Comparison of ENCODE assay signal across 8 mouse cellular contexts in genomic region chr13:67754333-67755306, GRCm38 (mm10). TPM values are rescaled to one million over a fixed set of nuclear protein-coding genes. Genes with fewer than 3 reads are reported as not detected.
DNase-seq lines count a peak whose midpoint lies in the region; ATAC-seq and TF ChIP-seq lines count a peak whose summit lies in the region.

TSS of gene Zfp85 (minus strand) at chr13:67755228.

- H3K4me1 ChIP-seq in hindbrain, embryonic 12.5 days = peaks cover 4% of the 10 kb centered on the region

- POLR2A ChIA-PET in Patski (lab: Charles Lee) = no interaction called here

- 7% methylated on average over 24 of the region's 24 CpGs for WGBS in hindbrain, embryonic 12.5 days

- in situ Hi-C loops in Patski (cut with MboI; ENCODE audit: low pct_unique_long_range_greater_than_20kb) = no loop called here

- no peak for DNase-seq in Patski (ENCODE audit: low read depth, low spot score)
- DNase-seq in cerebellum, postnatal 14 days = peak; percentile 74 to 76
- DNase-seq in frontal cortex, postnatal 10 days (ENCODE audit: low spot score in 2 of 2) = peak; percentile 21 to 59
- peak; percentile 54 to 66 for DNase-seq in layer of hippocampus, postnatal 14 days (ENCODE audit: low spot score in 2 of 2)
- peak; percentile 77 for DNase-seq in lung, postnatal 10 days
- peak; percentile 68 for DNase-seq in ovary, postnatal 36 days (ENCODE audit: low spot score)
- DNase-seq in thymus, postnatal 14 days = peak; percentile 63

- peak within 1 kb of the TSS; percentile 68 for H3K4me3 ChIP-seq in hindbrain, embryonic 12.5 days

- peak within 1 kb of the TSS; percentile 63 for H3K4me2 ChIP-seq in hindbrain, embryonic 12.5 days (replicated peaks)

- CTCF ChIA-PET in Patski (lab: Charles Lee) = interaction anchor here (0.9 to 1.1 kb wide), 2 partner anchors 11 to 21 kb away, joined by 3 read pairs; no protein-coding TSS in a partner anchor

- no peak for TF ChIP-seq CTCF in Patski (IDR thresholded peaks at IDR 0.05)

- H3K36me3 ChIP-seq in hindbrain, embryonic 12.5 days = peaks cover 10% of the 10 kb centered on the region

- no peaks in the 10 kb centered on the region for H3K27me3 ChIP-seq in Patski
- no peaks in the 10 kb centered on the region for H3K27me3 ChIP-seq in hindbrain, embryonic 12.5 days

- peak within 1 kb of the TSS; percentile 67; the same call in 1 of the 2 replicates for H3K27ac ChIP-seq in hindbrain, embryonic 12.5 days

- peak; percentile 99 for ATAC-seq in Patski
- ATAC-seq in hindbrain, embryonic 12.5 days (ENCODE audit: low FRiP score) = peak; percentile 95

- peak within 1 kb of the TSS; percentile 63 for H3K9ac ChIP-seq in hindbrain, embryonic 12.5 days

- no peaks in the 10 kb centered on the region for H3K9me3 ChIP-seq in hindbrain, embryonic 12.5 days (replicated peaks)

RNA-seq across cellular contexts. Expression of gene Zfp85, which starts in this region (rescaled TPM):
- polyA plus RNA-seq in Patski (2021) = 3.2 TPM
- 5.4 and 5.5 TPM in 2 replicates for polyA plus RNA-seq in hindbrain, embryonic 12.5 days (2016; fragmentation: Nextera tagmentation; extraction: Ambion mirVana)
- total RNA-seq in layer of hippocampus, postnatal 14 days (2021) = 1 to 10 TPM; 5.7 to 6.9 TPM
